Mouse (Mus musculus): ENCODE measurements around the gene Ctnna2.

DNA sequence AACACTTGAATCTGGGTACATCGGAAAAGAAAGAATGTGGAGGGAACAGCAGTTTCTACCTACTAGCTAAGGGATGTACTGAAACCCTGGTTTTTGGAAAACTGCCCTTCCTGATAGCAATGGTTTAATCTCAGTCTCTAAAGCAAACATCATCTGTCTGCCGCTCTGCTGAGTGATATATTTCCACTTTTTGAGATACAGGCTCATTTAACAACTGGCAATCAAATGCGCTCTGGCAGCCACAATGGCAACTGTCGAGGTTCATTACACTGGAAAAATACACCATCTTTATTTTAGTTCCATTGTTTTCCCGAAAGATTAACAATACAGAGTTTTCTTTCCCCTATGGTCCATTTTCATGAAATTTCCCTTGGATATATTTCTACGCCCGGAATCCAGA is 506.2 kb downstream of the Ctnna2 start:
- TF ChIP-seq CTCF (IDR thresholded peaks at IDR 0.05; ENCODE audit: low read depth, low read length) (no peak), TAL1 (conservative IDR thresholded peaks at IDR 0.05; ENCODE audit: low read depth, low read length) (no peak), GATA1 (IDR thresholded peaks at IDR 0.05; ENCODE audit: borderline replicate concordance, low read length) (no peak), GATA2 (IDR thresholded peaks at IDR 0.05; ENCODE audit: borderline replicate concordance, low read depth, low read length) (no peak)
